Mouse (Mus musculus) MEL (cell line): Measurements from ENCODE around the gene Olfr1199.

ENCODE experiments used
- BHLHE40 ChIP-seq: IDR thresholded peaks from 2 replicates; pipeline ENCODE4 v1.6.1; 2012; ENCODE audit warnings: low read depth, mild to moderate bottlenecking, inconsistent platforms, low read length, improper control_type of control experiment, borderline replicate concordance
- CHD2 ChIP-seq: IDR thresholded peaks from 2 replicates; pipeline ENCODE4 v1.6.1; 2011; ENCODE audit warnings: low read length, improper control_type of control experiment
- CTCF ChIP-seq, 3 experiments: IDR thresholded peaks in 2 of 3; conservative IDR thresholded peaks in 1 of 3; 2 replicates each; pipeline ENCODE4 v1.5.1; 2011 to 2012; ENCODE audit warnings: low read length in 3 of 3, low read depth in 2 of 3, mild to moderate bottlenecking in 2 of 3, improper control_type of control experiment in 1 of 3, inconsistent platforms in 1 of 3, mixed read lengths in 1 of 3, moderate library complexity in 1 of 3; ENCODE audit not compliant: control insufficient read depth in 1 of 3, insufficient read depth in 1 of 3, poor library complexity in 1 of 3, severe bottlenecking in 1 of 3
- GATA1 ChIP-seq: IDR thresholded peaks from 2 replicates; pipeline ENCODE4 v1.6.1; 2011; ENCODE audit warnings: low read depth, low read length, improper control_type of control experiment
- HCFC1 ChIP-seq: IDR thresholded peaks from 2 replicates; pipeline ENCODE4 v1.6.1; 2012; ENCODE audit warnings: low read depth, mild to moderate bottlenecking, inconsistent platforms, low read length, improper control_type of control experiment, moderate library complexity
- JUND ChIP-seq: IDR thresholded peaks from 2 replicates; pipeline ENCODE4 v1.6.1; 2011; ENCODE audit warnings: low read depth, mild to moderate bottlenecking, improper control_type of control experiment, low read length
- KAT2A ChIP-seq: conservative IDR thresholded peaks from 2 replicates; pipeline ENCODE4 v1.6.1; 2012; ENCODE audit warnings: low read depth, low read length, improper control_type of control experiment, inconsistent platforms
- MAX ChIP-seq: IDR thresholded peaks from 2 replicates; pipeline ENCODE4 v1.6.1; 2011; ENCODE audit warnings: low read length, improper control_type of control experiment
- MXI1 ChIP-seq: IDR thresholded peaks from 2 replicates; pipeline ENCODE4 v1.6.1; 2011; ENCODE audit warnings: mild to moderate bottlenecking, low read depth, low read length, improper control_type of control experiment
- POLR2A ChIP-seq, 2 experiments: IDR thresholded peaks; 2 replicates each; pipeline ENCODE4 v1.6.1; 2011 to 2012; ENCODE audit warnings: low read length in 2 of 2, mild to moderate bottlenecking in 2 of 2, control low read depth in 1 of 2, improper control_type of control experiment in 1 of 2, low read depth in 1 of 2, moderate library complexity in 1 of 2; ENCODE audit not compliant: control insufficient read depth in 1 of 2, insufficient read depth in 1 of 2, poor library complexity in 1 of 2
- POLR2AphosphoS2 ChIP-seq: IDR thresholded peaks from 2 replicates; pipeline ENCODE4 v1.6.1; 2011; ENCODE audit warnings: low read length, improper control_type of control experiment
- RCOR1 ChIP-seq: IDR thresholded peaks from 2 replicates; pipeline ENCODE4 v1.6.1; 2012; ENCODE audit warnings: low read depth, mild to moderate bottlenecking, inconsistent platforms, low read length, improper control_type of control experiment
- SIN3A ChIP-seq: IDR thresholded peaks from 2 replicates; pipeline ENCODE4 v1.6.1; 2012; ENCODE audit warnings: low read length, improper control_type of control experiment, inconsistent platforms
- UBTF ChIP-seq: IDR thresholded peaks from 2 replicates; pipeline ENCODE4 v1.6.1; 2012; ENCODE audit warnings: low read depth, mild to moderate bottlenecking, inconsistent platforms, low read length, improper control_type of control experiment, moderate library complexity, borderline replicate concordance; ENCODE audit not compliant: insufficient read depth

DNA sequence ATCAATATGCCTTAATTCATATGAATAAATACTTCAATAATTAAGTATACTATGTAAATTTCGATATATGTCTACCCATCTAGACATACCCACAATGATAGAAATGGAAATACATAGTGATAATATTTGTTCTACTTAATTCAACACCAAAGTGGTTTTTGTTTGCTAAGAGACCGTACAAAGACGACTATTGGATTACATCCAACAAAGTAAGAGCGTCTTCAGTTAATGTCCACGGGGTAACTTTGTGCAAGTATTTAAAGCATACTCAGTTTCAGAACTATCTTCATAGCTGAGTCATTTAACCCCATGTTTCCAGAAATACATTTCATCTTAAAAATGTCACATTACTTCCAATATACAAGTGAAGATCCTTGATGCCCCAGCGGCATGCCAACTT is 32.5 kb upstream of the Olfr1199 start, which contains the start of gene Olfr1201:
- no peak for TF ChIP-seq MAX
- TF ChIP-seq POLR2A (IDR thresholded peaks at IDR 0.05; ENCODE audit: control insufficient read depth in 1 of 2, insufficient read depth in 1 of 2, low read depth in 1 of 2, low read length in 2 of 2, poor library complexity in 1 of 2), result no peak
- TF ChIP-seq CTCF (IDR thresholded peaks at IDR 0.05 in 2 of 3, conservative IDR thresholded peaks at IDR 0.05 in 1 of 3; ENCODE audit: control insufficient read depth in 1 of 3, insufficient read depth in 1 of 3, low read depth in 2 of 3, low read length in 3 of 3, poor library complexity in 1 of 3, severe bottlenecking in 1 of 3), result no peak
- no peak for TF ChIP-seq POLR2AphosphoS2
- no peak for TF ChIP-seq CHD2
- TF ChIP-seq KAT2A, result no peak
- TF ChIP-seq UBTF, result no peak
- TF ChIP-seq BHLHE40, result no peak
- no peak for TF ChIP-seq HCFC1
- no peak for TF ChIP-seq GATA1
- TF ChIP-seq SIN3A, result no peak
- TF ChIP-seq RCOR1, result no peak
- no peak for TF ChIP-seq MXI1
- no peak for TF ChIP-seq JUND
